10 mouse cellular contexts compared by ENCODE assay signal in genomic region chr11:75508904-75509303, GRCm38 (mm10). TPM values are rescaled to one million over a fixed set of nuclear protein-coding genes. Genes with fewer than 3 reads are reported as not detected.
DNase-seq lines count a peak whose midpoint lies in the region; ATAC-seq and TF ChIP-seq lines count a peak whose summit lies in the region.
"Had no signal": no experiment of that assay in that cellular context is flagged by ENCODE, and none has a peak within 500 bp of the region (broad histone marks: within the 10 kb centered on the region; RNA-seq: fewer than 3 reads in every experiment).

No protein-coding gene starts in this region.

- H3K79me3 ChIP-seq in C2C12 (ENCODE audit: low read depth), result no peaks in the 10 kb centered on the region

- intact Hi-C loops in heart, postnatal 25 days (cut with DNase I), result no loop called here

- H3K4me3 ChIP-seq in C2C12 (ENCODE audit: insufficient read depth, poor library complexity, severe bottlenecking), result no peak overlapping the region

- no peaks in the 10 kb centered on the region for H3K79me2 ChIP-seq in C2C12 (ENCODE audit: control insufficient read depth, insufficient read depth)

- peaks cover 69% of the 10 kb centered on the region for H3K36me3 ChIP-seq in C2C12 (ENCODE audit: control insufficient read depth, insufficient read depth)

- ATAC-seq in CD4-positive, CD25-positive, alpha-beta regulatory T cell, adult 4 months, result no peak

- DNase-seq in heart, adult 11 months, result peak; percentile 95
- no peak for DNase-seq in heart, postnatal 25 days (ENCODE audit: low spot score)
- peak; percentile 26 to 31 for DNase-seq in heart, adult 9 months (ENCODE audit: low spot score in 2 of 2)
- peak; percentile 21 to 56 for DNase-seq in kidney, postnatal 36 days
- no peak for DNase-seq in layer of hippocampus, adult 11-12 months (ENCODE audit: low spot score)
- DNase-seq in frontal cortex, postnatal 10 days (ENCODE audit: low spot score in 2 of 2), result no peak
- DNase-seq: right cerebral cortex, postnatal 25 days had no signal

- no peak overlapping the region for H3ac ChIP-seq in C2C12 (ENCODE audit: control insufficient read depth, insufficient read length, low read depth)

- H3K27me3 ChIP-seq in C2C12 (ENCODE audit: control insufficient read depth, insufficient read depth, insufficient read length), result no peaks in the 10 kb centered on the region
- H3K27me3 ChIP-seq: limb, embryonic 13.5 days had no signal

- TF ChIP-seq CTCF in C2C12 (IDR thresholded peaks at IDR 0.05; ENCODE audit: control insufficient read depth, insufficient read depth, insufficient read length), result no peak

TF ChIP-seq in C2C12, 6 proteins besides CTCF, POLR2A, EP300 and RAD21:
- no peak for TF ChIP-seq MYOG (IDR thresholded peaks at IDR 0.05; ENCODE audit: control insufficient read depth, extremely low read depth, insufficient read length)
- peak; percentile 77 for TF ChIP-seq MYOD1 (IDR thresholded peaks at IDR 0.05; ENCODE audit: control insufficient read depth, insufficient read length, low read depth)
- TF ChIP-seq CEBPB (IDR thresholded peaks at IDR 0.05; ENCODE audit: low read depth), result no peak
- peak; percentile 33 for TF ChIP-seq FOSL1 (IDR thresholded peaks at IDR 0.05; ENCODE audit: insufficient read depth, low read length, poor library complexity, severe bottlenecking)

RNA-seq across cellular contexts. Expression of gene Rilp, which starts 1.0 kb away (rescaled TPM):
- 10 to 100 TPM; 47.4 to 47.8 TPM for total RNA-seq in heart, postnatal 25 days (2021)
- 3.2 TPM for polyA plus RNA-seq in C2C12 (2012; fragmentation: generic; extraction: Trizol)
- under 1 TPM in 1 of 2 experiments, not detected in 1; 0.56 TPM for polyA plus RNA-seq in CD4-positive, CD25-positive, alpha-beta regulatory T cell, adult 4 months (2017; shearing (Covaris generic))

RNA-seq across cellular contexts. Expression of gene Scarf1, which starts 4.4 kb away (rescaled TPM):
- 10 to 100 TPM in 1 of 2 experiments, 1 to 10 TPM in 1; 8.5 to 12.1 TPM for total RNA-seq in heart, postnatal 25 days (2021)
- polyA plus RNA-seq in C2C12 (2012; fragmentation: generic; extraction: Trizol), result 0.11 TPM
- polyA plus RNA-seq in CD4-positive, CD25-positive, alpha-beta regulatory T cell, adult 4 months (2017; shearing (Covaris generic)), result under 1 TPM; 0.85 to 0.91 TPM

RNA-seq across cellular contexts. Expression of gene Prpf8, which starts 22.3 kb away (rescaled TPM):
- total RNA-seq in heart, postnatal 25 days (2021), result 10 to 100 TPM; 78.7 to 89.4 TPM
- polyA plus RNA-seq in C2C12 (2012; fragmentation: generic; extraction: Trizol), result 104 TPM
- polyA plus RNA-seq in CD4-positive, CD25-positive, alpha-beta regulatory T cell, adult 4 months (2017; shearing (Covaris generic)), result 10 to 100 TPM; 37.0 to 42.3 TPM

RNA-seq across cellular contexts. Expression of gene Slc43a2, which starts 22.6 kb away (rescaled TPM):
- 10 to 100 TPM; 14.9 to 18.2 TPM for total RNA-seq in heart, postnatal 25 days (2021)
- polyA plus RNA-seq in C2C12 (2012; fragmentation: generic; extraction: Trizol), result 2.2 TPM
- 10 to 100 TPM; 17.3 to 27.2 TPM for polyA plus RNA-seq in CD4-positive, CD25-positive, alpha-beta regulatory T cell, adult 4 months (2017; shearing (Covaris generic))

RNA-seq across cellular contexts. Expression of gene Tlcd2, which starts 47.4 kb away (rescaled TPM):
- 1 to 10 TPM; 7.9 to 8.1 TPM for total RNA-seq in heart, postnatal 25 days (2021)
- 1.5 TPM for polyA plus RNA-seq in C2C12 (2012; fragmentation: generic; extraction: Trizol)
- polyA plus RNA-seq in CD4-positive, CD25-positive, alpha-beta regulatory T cell, adult 4 months (2017; shearing (Covaris generic)), result 1 to 10 TPM; 8.8 to 9.0 TPM

Comparison
In these comparisons a context has a peak if more than half of its experiments do, and no peak if none do; other contexts are left out.
1. DNase-seq: peak in heart, adult 11 months (single experiment), heart, adult 9 months (2 of 2) and kidney, postnatal 36 days (2 of 2); none in heart, postnatal 25 days (single experiment), layer of hippocampus, adult 11-12 months (single experiment) and frontal cortex, postnatal 10 days (0 of 2).